In the genomic region with DNA sequence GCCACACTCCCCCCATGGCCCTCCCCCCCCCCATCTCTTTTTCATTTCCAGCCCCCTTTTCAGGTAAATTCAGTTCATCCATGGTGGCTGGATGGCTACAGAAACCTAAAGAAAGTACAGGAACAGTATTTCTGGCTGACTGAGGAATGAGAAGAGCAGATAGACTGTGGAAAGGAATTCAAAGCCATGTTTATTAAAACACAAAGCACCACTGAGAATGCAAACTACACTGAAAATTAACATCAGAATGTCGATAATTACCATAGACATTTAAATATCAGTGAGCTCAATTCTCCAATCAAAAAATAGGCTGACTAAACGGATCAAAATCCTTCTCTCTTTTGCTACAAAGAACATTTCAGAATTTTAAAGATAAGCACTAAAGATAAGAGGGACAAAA, we compare ENCODE assay signal across 29 mouse cellular contexts.
"Had no signal": no experiment of that assay in that cellular context is flagged by ENCODE, and none has a peak within 500 bp of the region (broad histone marks: within the 10 kb centered on the region; RNA-seq: fewer than 3 reads in every experiment).

No protein-coding gene starts in this region.

- H3K9me3 ChIP-seq: heart, embryonic 10.5 days; heart, embryonic 12.5 days; hindbrain, embryonic 10.5 days; hindbrain, embryonic 12.5 days; kidney, embryonic 15.5 days; limb, embryonic 10.5 days; limb, embryonic 12.5 days; liver, embryonic 13.5 days; liver, embryonic 15.5 days had no signal

- H3K27me3 ChIP-seq: heart, embryonic 12.5 days; hindbrain, embryonic 12.5 days; kidney, embryonic 15.5 days; limb, embryonic 12.5 days; liver, embryonic 13.5 days; liver, embryonic 15.5 days had no signal

- H3K4me3 ChIP-seq: gastrocnemius, adult 2 months; heart, embryonic 10.5 days; heart, embryonic 12.5 days; hindbrain, embryonic 10.5 days; hindbrain, embryonic 12.5 days; kidney, embryonic 15.5 days; layer of hippocampus, adult 2 months; left cerebral cortex, adult 2 months; limb, embryonic 10.5 days; limb, embryonic 12.5 days; liver, embryonic 13.5 days; liver, embryonic 15.5 days had no signal

- H3K4me2 ChIP-seq: heart, embryonic 12.5 days; hindbrain, embryonic 12.5 days; hindbrain, embryonic 14.5 days; kidney, embryonic 15.5 days; limb, embryonic 12.5 days; liver, embryonic 11.5 days; liver, embryonic 13.5 days; liver, embryonic 15.5 days had no signal

- H3K9ac ChIP-seq: heart, embryonic 12.5 days; hindbrain, embryonic 12.5 days; hindbrain, embryonic 14.5 days; kidney, embryonic 15.5 days; limb, embryonic 12.5 days; liver, embryonic 13.5 days; liver, embryonic 15.5 days; liver, postnatal 0 days had no signal

- H3K27ac ChIP-seq: gastrocnemius, adult 2 months; heart, embryonic 10.5 days; hindbrain, embryonic 10.5 days; hindbrain, embryonic 12.5 days; hindbrain, embryonic 14.5 days; kidney, embryonic 15.5 days; kidney, postnatal 0 days; layer of hippocampus, adult 2 months; left cerebral cortex, adult 2 months; limb, embryonic 10.5 days; limb, embryonic 12.5 days; liver, embryonic 13.5 days; liver, embryonic 15.5 days had no signal

- ATAC-seq: hindbrain, embryonic 16.5 days; intestine, embryonic 16.5 days; liver, postnatal 0 days had no signal

- DNase-seq: gastrocnemius, adult 2 months; gastrocnemius, postnatal 10 days; gastrocnemius, postnatal 25 days; heart, adult 18-20 months; heart, postnatal 10 days; heart, postnatal 4 days; kidney, adult 11 months; kidney, adult 2 months; kidney, adult 9 months; kidney, postnatal 25 days; kidney, postnatal 4 days; liver; liver, embryonic 13.5 days; liver, postnatal 0 days had no signal

- H3K4me1 ChIP-seq: hindbrain, embryonic 10.5 days; hindbrain, embryonic 12.5 days; kidney, embryonic 15.5 days; liver, embryonic 13.5 days; liver, embryonic 15.5 days had no signal

- H3K36me3 ChIP-seq: heart, embryonic 10.5 days; heart, embryonic 12.5 days; hindbrain, embryonic 10.5 days; hindbrain, embryonic 12.5 days; kidney, embryonic 15.5 days; limb, embryonic 10.5 days; limb, embryonic 12.5 days; liver, embryonic 13.5 days; liver, embryonic 15.5 days had no signal
